Mouse (Mus musculus) heart, postnatal 0 days (tissue): ENCODE data around the gene Slc43a2.

Source experiments
- CTCF ChIP-seq: IDR thresholded peaks from 2 replicates; pipeline ENCODE4 v1.5.1; 2016; ENCODE audit warnings: antibody characterized with exemption, control low read depth, low read depth
- EP300 ChIP-seq: IDR thresholded peaks from 2 replicates; pipeline ENCODE4 v1.6.1; 2016; ENCODE audit warnings: antibody characterized with exemption, low read depth

DNA sequence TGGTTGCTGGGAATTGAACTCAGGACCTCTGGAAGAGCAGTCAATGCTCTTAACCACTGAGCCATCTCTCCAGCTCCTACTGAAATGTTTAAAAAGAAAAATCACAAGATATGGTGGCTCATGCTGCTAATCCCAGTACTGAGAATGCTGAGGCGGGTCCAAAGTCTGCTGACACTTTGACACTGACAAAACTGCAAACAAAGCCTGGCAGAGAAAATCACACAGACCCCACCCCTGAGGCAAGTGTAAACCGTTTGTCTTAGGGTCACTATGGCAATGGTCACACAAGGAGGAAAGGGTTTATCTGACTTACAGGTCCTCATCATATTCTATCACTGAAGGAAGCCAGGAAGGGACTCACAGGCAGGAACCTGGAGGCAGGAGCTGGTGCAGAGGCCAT, 84.1 kb downstream of the Slc43a2 start:
- TF ChIP-seq CTCF (no peak), EP300 (no peak)
